Comparison of ENCODE assay signal across 16 mouse cellular contexts in genomic region chr1:127131871-127132270, GRCm38 (mm10).
"Had no signal": no experiment of that assay in that cellular context is flagged by ENCODE, and none has a peak within 500 bp of the region (broad histone marks: within the 10 kb centered on the region; RNA-seq: fewer than 3 reads in every experiment).

No protein-coding gene starts in this region.

- ATAC-seq: liver, postnatal 0 days; midbrain, embryonic 15.5 days had no signal

- DNase-seq: liver, embryonic 13.5 days; liver, postnatal 0 days; lung, adult 2 months; lung, postnatal 10 days; lung, postnatal 36 days; right cerebral cortex, postnatal 14 days; thymus, adult 18-20 months; thymus, postnatal 14 days; thymus, postnatal 36 days had no signal

- H3K9me3 ChIP-seq: liver, embryonic 13.5 days; liver, embryonic 15.5 days; lung, embryonic 15.5 days; midbrain, embryonic 12.5 days; midbrain, embryonic 15.5 days; neural tube, embryonic 12.5 days had no signal

- H3K4me2 ChIP-seq: liver, embryonic 13.5 days; liver, embryonic 15.5 days; lung, embryonic 15.5 days; midbrain, embryonic 12.5 days; midbrain, embryonic 15.5 days; neural tube, embryonic 12.5 days had no signal

- H3K4me1 ChIP-seq: liver, embryonic 13.5 days; liver, embryonic 15.5 days; lung, embryonic 15.5 days; midbrain, embryonic 12.5 days; midbrain, embryonic 15.5 days; neural tube, embryonic 12.5 days had no signal

- H3K36me3 ChIP-seq: liver, embryonic 13.5 days; liver, embryonic 15.5 days; lung, embryonic 15.5 days; midbrain, embryonic 12.5 days; midbrain, embryonic 15.5 days; neural tube, embryonic 12.5 days had no signal

- H3K4me3 ChIP-seq: liver, embryonic 13.5 days; liver, embryonic 15.5 days; lung, embryonic 15.5 days; megakaryocyte, embryonic 14.5 days; midbrain, embryonic 12.5 days; midbrain, embryonic 15.5 days; neural tube, embryonic 12.5 days had no signal

- H3K27ac ChIP-seq: liver, embryonic 13.5 days; liver, embryonic 15.5 days; lung, embryonic 15.5 days; macrophage; midbrain, embryonic 12.5 days; midbrain, embryonic 15.5 days; neural tube, embryonic 12.5 days had no signal

- H3K9ac ChIP-seq: liver, embryonic 13.5 days; liver, embryonic 15.5 days; liver, postnatal 0 days; lung, embryonic 15.5 days; midbrain, embryonic 12.5 days; midbrain, embryonic 15.5 days; neural tube, embryonic 12.5 days had no signal

- H3K27me3 ChIP-seq: liver, embryonic 13.5 days; liver, embryonic 15.5 days; lung, embryonic 15.5 days; megakaryocyte, embryonic 14.5 days; midbrain, embryonic 12.5 days; midbrain, embryonic 15.5 days; neural tube, embryonic 12.5 days had no signal
